Mouse (Mus musculus) liver, embryonic 16.5 days (tissue): ENCODE measurements around the gene Astn2. TPM values are rescaled to one million over a fixed set of nuclear protein-coding genes. Genes with fewer than 3 reads are reported as not detected.

ENCODE experiments used
- ATAC-seq: fragments of 200-750 bp; cut with Nextera tagmentation; 2 replicates; pipeline ENCODE4 v1.8.0; 2017; ENCODE audit warnings: low read depth, mild to moderate bottlenecking, moderate number of reproducible peaks, moderate library complexity
- H3K27ac ChIP-seq: fragments of 300-500 bp; sonication (generic); 2 replicates; pipeline ENCODE4 v1.5.1; 2014; ENCODE audit warnings: mild to moderate bottlenecking, low read length
- H3K27me3 ChIP-seq: fragments of 300-500 bp; sonication (generic); 2 replicates; pipeline ENCODE4 v1.6.1; 2014; ENCODE audit warnings: low read depth, low read length, mixed read lengths; ENCODE audit not compliant: control insufficient read depth, insufficient read depth
- H3K36me3 ChIP-seq: fragments of 300-500 bp; sonication (generic); 2 replicates; pipeline ENCODE4 v1.6.1; 2014; ENCODE audit warnings: mild to moderate bottlenecking; ENCODE audit not compliant: control insufficient read depth, insufficient read depth
- H3K4me1 ChIP-seq: fragments of 300-500 bp; sonication (generic); 2 replicates; pipeline ENCODE4 v1.6.1; 2014; ENCODE audit warnings: low read depth, low read length, mixed read lengths; ENCODE audit not compliant: control insufficient read depth
- H3K4me2 ChIP-seq: fragments of 300-500 bp; sonication (generic); 2 replicates; pipeline ENCODE4 v1.6.1; 2014; ENCODE audit warnings: low read depth, low read length, mixed read lengths
- H3K4me3 ChIP-seq: fragments of 300-500 bp; sonication (generic); 2 replicates; pipeline ENCODE4 v1.5.1; 2014; ENCODE audit warnings: low read depth, mild to moderate bottlenecking, low read length
- H3K9ac ChIP-seq: fragments of 300-500 bp; sonication (generic); 2 replicates; pipeline ENCODE4 v1.6.1; 2014; ENCODE audit warnings: low read depth, low read length
- H3K9me3 ChIP-seq: fragments of 300-500 bp; sonication (generic); replicated peaks from 2 replicates; pipeline ENCODE4 v1.6.1; 2016; ENCODE audit warnings: low read length; ENCODE audit not compliant: control insufficient read depth
- WGBS: fragments of 180-500 bp; shearing (Covaris S2); extraction: QIAGEN DNeasy Blood & Tissue Kit; methylation state at CpG from one replicate; pipeline ENCODE4 v1.1.7; 2014; ENCODE audit not compliant: insufficient replicate concordance; 5-methylcytosine and 5-hydroxymethylcytosine counted together
- polyA plus RNA-seq: library from polyadenylated mRNA; unstranded; fragments of >200 nt; fragmentation: Nextera tagmentation; extraction: Ambion mirVana; gene quantifications from 2 replicates; pipeline ENCODE4 v1.2.1, GENCODE M21; 2015

The Astn2 gene
- polyA plus RNA-seq, 1 experiment from 2014 or later: not detected

- Histone ChIP-seq H3K9me3 (no peaks in the 10 kb centered on the region), H3K4me3 (no peak overlapping the region), H3K27ac (no peak overlapping the region), H3K27me3 (no peaks in the 10 kb centered on the region), H3K36me3 (no peaks in the 10 kb centered on the region), H3K4me1 (no peaks in the 10 kb centered on the region), H3K4me2 (no peak overlapping the region), H3K9ac (no peak overlapping the region)
- no peak for ATAC-seq
- WGBS: 60% methylated on average over 3 of the region's 3 CpGs
These were observed 642.3 kb downstream of the Astn2 start for GRCm38 (mm10) chr4:65762116-65762515.

DNA sequence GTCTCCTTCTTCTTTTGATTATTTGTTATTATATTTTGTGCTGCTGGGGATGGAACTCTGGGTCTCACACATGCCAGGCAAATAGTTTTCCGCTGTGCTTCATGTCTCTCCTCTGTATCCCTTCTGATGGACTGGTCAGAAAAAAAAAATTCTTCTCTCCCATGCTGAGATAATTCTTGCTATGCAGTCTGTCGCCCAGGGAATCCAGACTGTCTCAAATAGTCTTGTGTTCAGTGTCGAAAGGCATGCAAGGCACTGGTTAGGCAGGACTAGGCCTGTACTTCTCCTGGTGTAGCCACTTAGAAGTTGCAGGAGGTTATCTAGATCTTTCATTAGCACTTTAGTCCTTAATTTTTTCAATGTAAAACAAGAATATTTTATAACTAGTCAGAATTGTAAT, 642.8 kb downstream of the Astn2 start:
- H3K9ac ChIP-seq: no peak overlapping the region
- 57% methylated on average over 3 of the region's 3 CpGs for WGBS

GRCm38 (mm10) chr4:65758875-65759201, 645.6 kb downstream of the Astn2 start:
- Histone ChIP-seq H3K4me2 (no peak overlapping the region), H3K4me3 (no peak overlapping the region), H3K4me1 (no peaks in the 10 kb centered on the region), H3K27me3 (no peaks in the 10 kb centered on the region), H3K9me3 (no peaks in the 10 kb centered on the region), H3K9ac (no peak overlapping the region), H3K36me3 (no peaks in the 10 kb centered on the region), H3K27ac (no peak overlapping the region)
- no peak for ATAC-seq
- 64% methylated on average over 1 of the region's 1 CpGs for WGBS

More for the DNA sequence above, 642.8 kb downstream of the Astn2 start:
- ATAC-seq: no peak
- Histone ChIP-seq H3K4me2 (no peak overlapping the region), H3K27me3 (no peaks in the 10 kb centered on the region), H3K4me3 (no peak overlapping the region), H3K4me1 (no peaks in the 10 kb centered on the region), H3K9me3 (no peaks in the 10 kb centered on the region), H3K27ac (no peak overlapping the region), H3K36me3 (no peaks in the 10 kb centered on the region)

GRCm38 (mm10) chr4:65758174-65758874, 646.1 kb downstream of the Astn2 start:
- Histone ChIP-seq H3K9ac (no peak overlapping the region), H3K9me3 (no peaks in the 10 kb centered on the region), H3K4me3 (no peak overlapping the region), H3K27ac (no peak overlapping the region), H3K36me3 (no peaks in the 10 kb centered on the region), H3K4me2 (no peak overlapping the region), H3K27me3 (no peaks in the 10 kb centered on the region), H3K4me1 (no peaks in the 10 kb centered on the region)
- ATAC-seq: no peak
- 49% methylated on average over 5 of the region's 5 CpGs for WGBS

GRCm38 (mm10) chr4:65752941-65753340, 651.5 kb downstream of the Astn2 start:
- WGBS: 42% methylated on average over 3 of the region's 3 CpGs
- ATAC-seq: no peak
- Histone ChIP-seq H3K4me1 (no peaks in the 10 kb centered on the region), H3K9me3 (no peaks in the 10 kb centered on the region), H3K27ac (no peak overlapping the region), H3K4me3 (no peak overlapping the region), H3K27me3 (no peaks in the 10 kb centered on the region), H3K36me3 (no peaks in the 10 kb centered on the region), H3K4me2 (no peak overlapping the region), H3K9ac (no peak overlapping the region)

DNA sequence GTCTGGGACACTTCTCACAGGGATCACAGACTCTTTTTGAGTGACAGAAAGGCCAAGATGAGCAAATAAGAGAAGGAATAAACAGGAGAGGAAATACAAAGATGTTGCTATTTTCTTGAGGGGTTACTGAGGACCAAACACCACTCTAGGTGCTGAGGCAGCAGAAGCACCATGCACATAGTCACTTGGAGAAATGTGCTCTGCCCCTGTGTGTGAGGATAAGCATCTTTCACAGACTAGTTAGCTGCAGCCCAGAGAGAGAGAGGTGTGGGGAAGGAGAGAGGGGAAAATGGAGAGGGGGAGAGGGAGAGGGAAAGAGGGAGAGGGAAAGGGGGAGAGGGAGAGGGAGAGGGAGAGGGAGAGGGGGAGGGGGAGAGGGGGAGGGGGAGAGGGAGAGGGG, 659.6 kb downstream of the Astn2 start:
- H3K36me3 ChIP-seq: no peaks in the 10 kb centered on the region
- no peaks in the 10 kb centered on the region for H3K9me3 ChIP-seq
- H3K4me1 ChIP-seq: no peaks in the 10 kb centered on the region
- H3K9ac ChIP-seq: no peak overlapping the region
- H3K27me3 ChIP-seq: no peaks in the 10 kb centered on the region
- H3K4me2 ChIP-seq: no peak overlapping the region
- H3K27ac ChIP-seq: no peak overlapping the region
- no peak for ATAC-seq
- no peak overlapping the region for H3K4me3 ChIP-seq

DNA sequence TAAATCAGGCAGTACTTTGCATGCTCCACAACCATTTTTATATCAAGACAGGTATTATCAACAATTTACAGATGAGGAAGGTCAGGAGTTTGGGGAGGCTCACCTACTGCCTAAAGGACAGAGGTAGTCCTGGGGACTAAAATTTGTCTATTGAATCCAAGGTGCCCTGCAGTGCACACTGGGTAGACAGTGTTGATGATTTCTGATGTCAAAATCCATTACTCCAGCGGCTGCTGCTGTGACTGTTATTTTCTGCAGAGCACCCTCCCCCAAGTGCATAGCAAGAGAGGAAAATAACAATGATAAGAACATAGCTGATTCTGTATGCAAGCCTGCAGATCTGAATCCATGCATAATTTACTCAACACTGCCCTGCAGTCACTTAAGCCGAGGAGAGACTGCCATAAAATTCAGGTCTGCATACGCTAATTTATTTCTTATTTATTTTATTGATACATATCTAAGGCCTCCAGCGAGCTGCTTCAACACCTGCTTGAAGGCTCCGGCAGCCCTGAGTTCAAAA, 660.3 kb downstream of the Astn2 start:
- H3K27me3 ChIP-seq: no peaks in the 10 kb centered on the region
- no peak overlapping the region for H3K4me3 ChIP-seq
- H3K9me3 ChIP-seq: no peaks in the 10 kb centered on the region
- ATAC-seq: no peak
- no peak overlapping the region for H3K9ac ChIP-seq
- no peak overlapping the region for H3K4me2 ChIP-seq
- H3K36me3 ChIP-seq: no peaks in the 10 kb centered on the region
- no peaks in the 10 kb centered on the region for H3K4me1 ChIP-seq
- WGBS: 44% methylated on average over 5 of the region's 5 CpGs
- H3K27ac ChIP-seq: no peak overlapping the region

- H3K9ac ChIP-seq: no peak overlapping the region
- no peak for ATAC-seq
- no peak overlapping the region for H3K4me2 ChIP-seq
- H3K27ac ChIP-seq: no peak overlapping the region
- no peaks in the 10 kb centered on the region for H3K27me3 ChIP-seq
- H3K9me3 ChIP-seq: no peaks in the 10 kb centered on the region
- no peaks in the 10 kb centered on the region for H3K36me3 ChIP-seq
- H3K4me1 ChIP-seq: no peaks in the 10 kb centered on the region
- no peak overlapping the region for H3K4me3 ChIP-seq
These were observed 661.2 kb downstream of the Astn2 start for GRCm38 (mm10) chr4:65743160-65743691.

GRCm38 (mm10) chr4:65724414-65724813, 680.0 kb downstream of the Astn2 start:
- 34% methylated on average over 6 of the region's 6 CpGs for WGBS
- H3K27me3 ChIP-seq: no peaks in the 10 kb centered on the region
- H3K36me3 ChIP-seq: no peaks in the 10 kb centered on the region
- no peak overlapping the region for H3K9ac ChIP-seq
- no peaks in the 10 kb centered on the region for H3K4me1 ChIP-seq
- ATAC-seq: no peak
- H3K4me2 ChIP-seq: no peak overlapping the region
- H3K27ac ChIP-seq: no peak overlapping the region
- H3K9me3 ChIP-seq: no peaks in the 10 kb centered on the region
- no peak overlapping the region for H3K4me3 ChIP-seq
